Mouse (Mus musculus): ENCODE measurements around the gene Fcor.

The Fcor gene

GRCm38 (mm10) chr8:3676131-3676992 is 4.2 kb upstream of the Fcor start, which contains the start of gene Trappc5:
TSS of gene Trappc5 (plus strand) at chr8:3676299.
- DNase-seq (ENCODE audit: low read depth in 1 of 2, low spot score in 2 of 2): peak; percentile 77 to 91

GRCm38 (mm10) chr8:3674671-3675070 is 2.5 kb upstream of the Fcor start:
- DNase-seq (ENCODE audit: low read depth in 1 of 2, low spot score in 2 of 2): no peak

GRCm38 (mm10) chr8:3670388-3670787 is 1.8 kb downstream of the Fcor start:
- peak; percentile 60 to 71 for DNase-seq (ENCODE audit: low read depth in 1 of 2, low spot score in 2 of 2)

DNA sequence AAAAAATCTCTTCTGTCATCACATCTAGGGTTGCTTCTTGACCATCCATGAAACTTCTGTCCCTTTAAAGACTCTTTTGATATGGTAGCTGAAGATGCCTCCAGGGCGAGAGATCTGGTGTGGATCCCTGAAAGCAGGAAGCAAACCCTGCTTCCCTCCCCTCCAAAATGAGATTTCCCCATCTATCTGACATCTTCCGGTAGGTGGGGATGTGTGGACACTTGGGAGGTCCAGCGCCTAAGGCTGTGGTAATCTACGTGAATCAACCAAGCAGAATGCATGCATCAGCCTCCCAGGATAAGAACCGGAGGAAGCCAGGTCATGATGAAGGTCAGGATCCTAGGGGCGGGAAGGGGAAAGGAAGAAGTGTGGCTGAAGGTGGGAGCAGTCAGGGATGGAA is 6.7 kb downstream of the Fcor start, which contains the start of gene Mcemp1:
Mcemp1 (plus strand) TSS at position 248 of the 400 bp plus-strand sequence.
- DNase-seq (ENCODE audit: low read depth in 1 of 2, low spot score in 2 of 2): peak in 1 of 2 experiments; percentile 34

DNA sequence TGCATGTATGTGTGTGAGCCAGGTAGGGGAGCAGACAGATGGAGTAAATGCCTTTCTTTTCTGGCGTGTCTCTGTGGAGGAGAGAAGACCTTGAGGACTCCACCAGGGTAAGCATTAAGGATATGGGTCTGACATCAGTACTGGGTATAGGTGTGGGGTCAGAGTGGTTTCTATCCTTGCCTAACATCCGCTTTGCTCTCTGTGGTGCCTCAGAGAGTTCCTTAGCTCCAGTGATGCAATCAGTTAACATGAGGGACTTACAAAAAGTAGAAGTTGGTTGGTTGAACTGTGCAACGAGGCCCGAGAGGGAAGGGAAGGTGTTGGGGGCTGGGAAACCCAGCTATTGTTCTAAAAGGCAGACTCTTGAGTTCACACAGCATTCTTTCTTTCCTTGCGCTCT is 7.8 kb downstream of the Fcor start:
- peak; percentile 27 to 57 for DNase-seq (ENCODE audit: low read depth in 1 of 2, low spot score in 2 of 2)

GRCm38 (mm10) chr8:3660889-3661288 is 11.3 kb downstream of the Fcor start:
- DNase-seq (ENCODE audit: low read depth in 1 of 2, low spot score in 2 of 2): no peak

GRCm38 (mm10) chr8:3656725-3657381 is 15.3 kb downstream of the Fcor start:
- no peak for DNase-seq (ENCODE audit: low read depth in 1 of 2, low spot score in 2 of 2)

- no peak for DNase-seq (ENCODE audit: low read depth in 1 of 2, low spot score in 2 of 2)
Measured at GRCm38 (mm10) chr8:3655526-3655925, 16.6 kb downstream of the Fcor start, which contains the start of gene Retn. TSS of gene Retn (plus strand) at chr8:3655770.

DNA sequence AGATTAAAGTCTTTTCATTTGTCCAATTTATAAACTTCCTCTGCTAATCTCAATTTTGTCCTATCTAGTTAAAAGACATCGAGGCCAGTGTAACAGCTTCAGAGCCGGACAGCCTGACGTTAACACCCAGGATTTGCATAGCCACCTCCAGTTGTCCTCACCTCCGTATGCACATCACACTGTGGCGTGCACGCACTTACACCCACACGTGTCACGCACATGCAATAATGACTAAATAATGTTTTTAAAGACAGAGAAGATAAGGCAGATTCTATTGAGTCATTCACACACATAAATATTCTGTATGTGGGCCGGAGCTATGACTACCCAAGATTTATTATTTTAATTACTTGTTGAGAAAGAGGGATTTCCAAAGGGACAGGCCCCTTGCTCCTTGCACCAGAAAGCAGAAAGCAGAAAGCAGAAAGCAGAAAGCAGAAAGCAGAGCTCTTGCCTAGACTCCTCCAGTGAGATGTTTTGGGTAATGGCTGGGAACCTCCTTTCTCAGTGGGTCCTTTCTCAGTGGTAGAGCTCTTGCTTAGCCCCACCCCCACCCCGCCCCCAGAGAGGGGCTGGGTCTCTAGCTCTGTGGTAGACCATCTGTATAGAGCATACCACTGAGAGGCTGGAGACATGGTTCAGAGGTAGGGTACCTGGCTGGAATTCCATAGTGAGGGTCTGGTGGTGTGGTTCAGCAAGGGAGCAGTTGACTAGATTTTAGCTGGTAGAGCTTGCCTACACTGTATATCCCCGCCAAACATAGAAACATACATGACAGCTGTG is 17.2 kb downstream of the Fcor start:
- no peak for DNase-seq (ENCODE audit: low read depth in 1 of 2, low spot score in 2 of 2)

- DNase-seq (ENCODE audit: low read depth in 1 of 2, low spot score in 2 of 2): no peak
Measured at GRCm38 (mm10) chr8:3652845-3653244, 19.3 kb downstream of the Fcor start.

GRCm38 (mm10) chr8:3648990-3649389 is 23.2 kb downstream of the Fcor start:
- no peak for DNase-seq (ENCODE audit: low read depth in 1 of 2, low spot score in 2 of 2)

DNA sequence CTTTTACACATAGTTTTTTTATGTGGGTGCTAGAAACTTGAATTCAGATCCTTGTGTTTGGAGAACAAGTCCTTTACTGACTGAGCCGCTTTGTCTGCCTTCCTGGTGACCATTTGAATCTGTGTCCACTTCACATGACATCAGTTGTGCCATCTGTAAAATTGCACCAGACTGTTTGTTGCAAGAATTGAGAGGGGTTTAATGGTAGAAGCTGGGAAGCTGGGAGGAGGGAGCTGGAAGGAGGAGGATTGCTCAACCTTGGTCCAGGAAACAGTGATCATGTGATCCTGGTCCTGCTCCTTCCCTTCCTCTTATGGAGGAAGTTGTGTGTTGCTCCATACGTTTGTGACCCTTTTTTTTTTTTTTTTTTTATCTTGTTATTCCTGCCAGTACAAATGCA is 23.9 kb downstream of the Fcor start:
- peak in 1 of 2 experiments; percentile 9 for DNase-seq (ENCODE audit: low read depth in 1 of 2, low spot score in 2 of 2)

GRCm38 (mm10) chr8:3647561-3647960 is 24.6 kb downstream of the Fcor start:
- no peak for DNase-seq (ENCODE audit: low read depth in 1 of 2, low spot score in 2 of 2)

DNA sequence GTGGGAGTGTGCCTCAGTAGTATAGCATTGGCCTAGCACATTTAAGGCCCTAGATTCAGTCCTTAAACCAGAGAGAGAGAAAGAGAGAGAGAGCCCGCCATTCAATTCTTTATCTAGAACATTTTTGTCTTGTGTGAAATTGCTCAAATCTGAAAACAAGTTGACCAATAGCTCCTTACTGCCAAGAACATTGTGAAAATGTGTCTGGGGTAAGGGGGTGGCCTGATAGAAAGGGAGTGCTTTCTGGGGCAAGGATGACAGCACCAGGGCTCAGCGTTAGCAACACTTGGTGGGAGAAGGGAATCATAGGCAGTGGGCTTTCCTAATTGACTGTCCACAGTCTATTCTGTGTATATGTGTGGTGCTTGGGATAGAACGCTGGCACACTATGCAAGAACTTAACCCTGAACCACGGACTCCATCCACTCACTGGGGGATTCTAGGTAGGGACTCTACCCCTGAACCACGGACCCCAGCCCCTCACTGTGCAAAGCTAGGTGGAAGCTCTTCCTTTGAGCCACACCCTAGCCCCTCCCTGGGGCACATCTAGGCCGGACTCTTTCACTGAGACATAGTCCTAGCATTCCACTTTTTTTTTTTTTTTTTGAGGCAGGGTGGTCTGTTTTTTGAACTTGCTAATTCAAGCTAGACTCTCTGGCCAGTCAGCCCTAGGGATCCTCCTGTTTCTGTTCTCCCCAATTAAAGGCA is 25.2 kb downstream of the Fcor start:
- DNase-seq (ENCODE audit: low read depth in 1 of 2, low spot score in 2 of 2): no peak

DNA sequence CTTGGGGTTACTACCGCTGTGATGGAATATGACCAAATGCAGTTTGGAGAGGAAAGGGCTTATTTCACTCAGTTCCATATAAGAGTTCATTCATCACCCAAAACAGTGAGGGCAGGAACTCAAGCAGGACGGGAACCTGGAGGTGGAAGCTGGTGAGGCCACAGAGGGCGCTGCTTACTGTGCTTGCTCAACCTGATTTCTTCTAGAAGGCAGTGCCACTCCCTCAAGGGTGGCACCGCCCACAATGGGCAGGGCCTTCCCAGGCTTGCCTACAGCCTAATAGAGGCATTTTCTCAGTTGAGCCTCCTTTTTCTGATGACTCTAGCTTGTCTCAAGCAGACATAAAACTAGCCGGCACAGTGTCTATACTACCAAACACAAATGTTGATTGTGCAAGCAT is 26.4 kb downstream of the Fcor start:
- DNase-seq (ENCODE audit: low read depth in 1 of 2, low spot score in 2 of 2): peak; percentile 62 to 79

DNA sequence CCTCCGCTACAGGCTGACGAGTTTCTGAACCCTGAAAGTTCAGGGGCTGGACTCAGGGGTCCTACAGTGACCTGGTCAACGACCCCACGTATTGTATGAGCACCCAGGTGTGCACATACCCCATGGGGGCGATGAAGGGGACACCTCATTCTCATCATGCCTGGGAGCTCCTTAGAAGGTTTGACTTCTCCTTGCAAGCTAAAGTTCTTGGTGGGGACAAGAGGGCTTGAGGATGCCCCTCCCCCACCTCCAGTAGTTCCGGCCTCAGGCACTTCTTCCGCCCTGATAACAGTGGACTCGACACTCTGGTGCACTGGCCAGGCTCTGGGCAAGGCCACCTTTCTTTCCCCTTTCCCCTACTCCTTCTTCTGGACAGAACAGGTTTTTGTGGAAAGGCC is 40.7 kb downstream of the Fcor start:
- no peak for DNase-seq (ENCODE audit: low read depth in 1 of 2, low spot score in 2 of 2)

GRCm38 (mm10) chr8:3630647-3631477 is 41.3 kb downstream of the Fcor start, which contains the start of gene Stxbp2:
TSS of gene Stxbp2 (plus strand) at chr8:3630955.
- peak; percentile 44 to 63 for DNase-seq (ENCODE audit: low read depth in 1 of 2, low spot score in 2 of 2)

- peak in 1 of 2 experiments; percentile 28 for DNase-seq (ENCODE audit: low read depth in 1 of 2, low spot score in 2 of 2)
Measured at GRCm38 (mm10) chr8:3628014-3628413, 44.1 kb downstream of the Fcor start.

- no peak for DNase-seq (ENCODE audit: low read depth in 1 of 2, low spot score in 2 of 2)
Measured at GRCm38 (mm10) chr8:3626971-3627370, 45.2 kb downstream of the Fcor start.

DNA sequence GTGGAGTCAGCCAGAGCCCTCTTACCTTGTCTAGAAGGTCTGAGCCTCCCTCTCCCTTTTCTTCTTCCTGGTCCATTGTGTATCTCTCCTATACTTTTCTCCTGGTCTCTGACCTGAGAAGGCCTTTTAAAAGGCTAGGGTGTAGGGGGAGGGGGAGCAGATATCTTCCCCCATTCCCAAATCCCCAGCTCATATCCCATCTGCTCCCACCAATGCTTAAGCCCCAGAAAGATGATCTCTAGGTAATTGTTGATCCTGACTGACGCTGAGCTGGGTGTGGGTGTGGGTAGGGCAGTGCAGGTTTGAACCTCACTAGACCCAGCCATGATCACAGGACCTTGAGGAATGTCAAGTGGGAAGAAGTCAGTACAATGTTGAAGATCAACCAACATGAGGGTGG is 46.7 kb downstream of the Fcor start, which contains the start of gene Pcp2:
Pcp2 (minus strand) TSS at position 101 of the 400 bp plus-strand sequence.
- DNase-seq (ENCODE audit: low read depth in 1 of 2, low spot score in 2 of 2): no peak
